Mouse (Mus musculus) erythroblast, embryonic 14.5 days (primary cell): ENCODE results near the gene Atn1. TPM values are rescaled to one million over a fixed set of nuclear protein-coding genes. Genes with fewer than 3 reads are reported as not detected.

ENCODE experiments used
- H3K27me3 ChIP-seq: 2 replicates; pipeline ENCODE4 v1.6.1; 2012; ENCODE audit warnings: inconsistent platforms; ENCODE audit not compliant: control insufficient read depth
- H3K36me3 ChIP-seq: 2 replicates; pipeline ENCODE4 v1.6.1; 2012; ENCODE audit warnings: mild to moderate bottlenecking, inconsistent platforms; ENCODE audit not compliant: control insufficient read depth
- H3K4me1 ChIP-seq: 2 replicates; pipeline ENCODE4 v1.6.1; 2012; ENCODE audit warnings: inconsistent platforms; ENCODE audit not compliant: control insufficient read depth
- H3K4me3 ChIP-seq: replicated peaks from 2 replicates; pipeline ENCODE3; 2012; ENCODE audit warnings: moderate library complexity, mild to moderate bottlenecking, inconsistent platforms
- H3K9me3 ChIP-seq: 2 replicates; pipeline ENCODE4 v1.6.1; 2012; ENCODE audit warnings: low read length, inconsistent platforms, mixed read lengths; ENCODE audit not compliant: control insufficient read depth
- GATA1 ChIP-seq: IDR thresholded peaks from 2 replicates; pipeline ENCODE4 v1.6.1; 2012; ENCODE audit warnings: low read length, inconsistent platforms, mixed read lengths
- TAL1 ChIP-seq: IDR thresholded peaks from 3 replicates; pipeline ENCODE4 v1.6.1; 2012; ENCODE audit warnings: low read length, inconsistent platforms, mixed read lengths
- polyA plus RNA-seq: library from polyadenylated mRNA; stranded (reverse); fragments of >175 nt; gene quantifications from 2 replicates; pipeline ENCODE4 v1.2.3, GENCODE M21; 2012

Gene Atn1
- polyA plus RNA-seq, 1 experiment = 0.14 TPM

- H3K27me3 ChIP-seq = no peaks in the 10 kb centered on the region
- TF ChIP-seq GATA1 (no peak), TAL1 (no peak)
- H3K36me3 ChIP-seq = peaks cover 38% of the 10 kb centered on the region
- peaks cover 63% of the 10 kb centered on the region for H3K4me1 ChIP-seq
- H3K4me3 ChIP-seq = no peak overlapping the region
- no peaks in the 10 kb centered on the region for H3K9me3 ChIP-seq
Measured at GRCm38 (mm10) chr6:124720904-124721303, 35.4 kb downstream of the Atn1 start.

GRCm38 (mm10) chr6:124719354-124719978 lies 36.9 kb downstream of the Atn1 start:
- H3K4me3 ChIP-seq = peak overlapping the region; percentile 19

GRCm38 (mm10) chr6:124718703-124719102 lies 37.6 kb downstream of the Atn1 start:
- peaks cover 52% of the 10 kb centered on the region for H3K36me3 ChIP-seq

More at GRCm38 (mm10) chr6:124719354-124719978, 36.9 kb downstream of the Atn1 start:
- H3K27me3 ChIP-seq = no peaks in the 10 kb centered on the region
- H3K36me3 ChIP-seq = peaks cover 47% of the 10 kb centered on the region
- peaks cover 60% of the 10 kb centered on the region for H3K4me1 ChIP-seq
- no peaks in the 10 kb centered on the region for H3K9me3 ChIP-seq
- TF ChIP-seq GATA1 (no peak), TAL1 (no peak)

GRCm38 (mm10) chr6:124717968-124718367 lies 38.4 kb downstream of the Atn1 start:
- no peak overlapping the region for H3K4me3 ChIP-seq
- no peak for TF ChIP-seq GATA1
- no peak for TF ChIP-seq TAL1
- no peaks in the 10 kb centered on the region for H3K27me3 ChIP-seq
- H3K9me3 ChIP-seq = no peaks in the 10 kb centered on the region
- peaks cover 56% of the 10 kb centered on the region for H3K36me3 ChIP-seq
- peaks cover 67% of the 10 kb centered on the region for H3K4me1 ChIP-seq

More at GRCm38 (mm10) chr6:124718703-124719102, 37.6 kb downstream of the Atn1 start:
- no peak overlapping the region for H3K4me3 ChIP-seq
- H3K27me3 ChIP-seq = no peaks in the 10 kb centered on the region
- H3K9me3 ChIP-seq = no peaks in the 10 kb centered on the region
- peaks cover 64% of the 10 kb centered on the region for H3K4me1 ChIP-seq
- no peak for TF ChIP-seq TAL1
- TF ChIP-seq GATA1 = no peak

GRCm38 (mm10) chr6:124716864-124717490 lies 39.3 kb downstream of the Atn1 start:
- H3K4me1 ChIP-seq = peaks cover 72% of the 10 kb centered on the region
- no peaks in the 10 kb centered on the region for H3K9me3 ChIP-seq
- no peak for TF ChIP-seq GATA1
- TF ChIP-seq TAL1 = no peak

GRCm38 (mm10) chr6:124712918-124713317 lies 43.4 kb downstream of the Atn1 start:
- TF ChIP-seq TAL1 = no peak
- TF ChIP-seq GATA1 = no peak
- Histone ChIP-seq H3K9me3 (no peaks in the 10 kb centered on the region), H3K4me1 (peaks cover 64% of the 10 kb centered on the region), H3K27me3 (no peaks in the 10 kb centered on the region), H3K4me3 (peak overlapping the region; percentile 79), H3K36me3 (peaks cover 73% of the 10 kb centered on the region)

More at GRCm38 (mm10) chr6:124716864-124717490, 39.3 kb downstream of the Atn1 start:
- peaks cover 56% of the 10 kb centered on the region for H3K36me3 ChIP-seq
- no peaks in the 10 kb centered on the region for H3K27me3 ChIP-seq
- no peak overlapping the region for H3K4me3 ChIP-seq

GRCm38 (mm10) chr6:124711824-124712782 lies 44.2 kb downstream of the Atn1 start, which contains the start of the genes Emg1 and Phb2:
Gene Emg1, minus strand, starts transcription at chr6:124712178.
Gene Phb2, plus strand, starts transcription at chr6:124712336.
- no peaks in the 10 kb centered on the region for H3K9me3 ChIP-seq
- TF ChIP-seq TAL1 (no peak), GATA1 (no peak)
- peak within 1 kb of the TSS; percentile 79 for H3K4me3 ChIP-seq
- no peaks in the 10 kb centered on the region for H3K27me3 ChIP-seq
- peaks cover 62% of the 10 kb centered on the region for H3K4me1 ChIP-seq
- H3K36me3 ChIP-seq = peaks cover 73% of the 10 kb centered on the region

- H3K4me1 ChIP-seq = peaks cover 45% of the 10 kb centered on the region
- TF ChIP-seq GATA1 (no peak), TAL1 (no peak)
- H3K27me3 ChIP-seq = no peaks in the 10 kb centered on the region
- peaks cover 73% of the 10 kb centered on the region for H3K36me3 ChIP-seq
- no peaks in the 10 kb centered on the region for H3K9me3 ChIP-seq
- H3K4me3 ChIP-seq = no peak overlapping the region
Measured at GRCm38 (mm10) chr6:124708289-124708889, 47.9 kb downstream of the Atn1 start.

GRCm38 (mm10) chr6:124706061-124706627 lies 50.2 kb downstream of the Atn1 start:
- peaks cover 30% of the 10 kb centered on the region for H3K4me1 ChIP-seq
- H3K27me3 ChIP-seq = no peaks in the 10 kb centered on the region

More at GRCm38 (mm10) chr6:124706061-124706627, 50.2 kb downstream of the Atn1 start:
- peaks cover 94% of the 10 kb centered on the region for H3K36me3 ChIP-seq
- no peak overlapping the region for H3K4me3 ChIP-seq
- no peaks in the 10 kb centered on the region for H3K9me3 ChIP-seq
- TF ChIP-seq TAL1 (no peak), GATA1 (no peak)
